Mouse (Mus musculus) hindbrain, embryonic 16.5 days (tissue): ENCODE measurements around the gene Glis2. TPM values are rescaled to one million over a fixed set of nuclear protein-coding genes. Genes with fewer than 3 reads are reported as not detected.

ENCODE experiments used
- ATAC-seq: fragments of 200-750 bp; cut with Nextera tagmentation; 2 replicates; pipeline ENCODE4 v1.8.0; 2017; ENCODE audit warnings: moderate TSS enrichment, moderate library complexity
- H3K27ac ChIP-seq: fragments of 300-500 bp; sonication (generic); 2 replicates; pipeline ENCODE4 v1.5.1; 2014; ENCODE audit warnings: low read depth, mild to moderate bottlenecking, control low read depth, low read length, moderate library complexity
- H3K27me3 ChIP-seq: fragments of 300-500 bp; sonication (generic); replicated peaks from 2 replicates; pipeline ENCODE4 v1.6.1; 2014; ENCODE audit warnings: low read length; ENCODE audit not compliant: control insufficient read depth, insufficient read depth
- H3K36me3 ChIP-seq: fragments of 300-500 bp; sonication (generic); 2 replicates; pipeline ENCODE4 v1.6.1; 2014; ENCODE audit warnings: mild to moderate bottlenecking, low read length, moderate library complexity, mixed read lengths; ENCODE audit not compliant: control insufficient read depth, insufficient read depth
- H3K4me1 ChIP-seq: fragments of 300-500 bp; sonication (generic); 2 replicates; pipeline ENCODE4 v1.6.1; 2014; ENCODE audit warnings: low read depth, low read length; ENCODE audit not compliant: control insufficient read depth, insufficient read depth
- H3K4me2 ChIP-seq: fragments of 300-500 bp; sonication (generic); 2 replicates; pipeline ENCODE4 v1.6.1; 2014; ENCODE audit warnings: mild to moderate bottlenecking, low read length, control low read depth, moderate library complexity
- H3K4me3 ChIP-seq: fragments of 300-500 bp; sonication (generic); 2 replicates; pipeline ENCODE4 v1.5.1; 2014; ENCODE audit warnings: mild to moderate bottlenecking, low read length, control low read depth, moderate library complexity
- H3K9ac ChIP-seq: fragments of 300-500 bp; sonication (generic); 2 replicates; pipeline ENCODE4 v1.6.1; 2014; ENCODE audit warnings: low read depth, mild to moderate bottlenecking, control low read depth, low read length, moderate library complexity
- H3K9me3 ChIP-seq: fragments of 300-500 bp; sonication (generic); 2 replicates; pipeline ENCODE4 v1.6.1; 2014; ENCODE audit warnings: mild to moderate bottlenecking, low read length, moderate library complexity; ENCODE audit not compliant: control insufficient read depth
- WGBS: fragments of 180-500 bp; shearing (Covaris S2); extraction: QIAGEN DNeasy Blood & Tissue Kit; methylation state at CpG from one replicate; pipeline ENCODE4 v1.1.7; 2014; 5-methylcytosine and 5-hydroxymethylcytosine counted together
- polyA plus RNA-seq: library from polyadenylated mRNA; unstranded; fragments of >200 nt; fragmentation: Nextera tagmentation; extraction: Ambion mirVana; gene quantifications from 2 replicates; pipeline ENCODE4 v1.2.1, GENCODE M21; 2015

The Glis2 gene
- polyA plus RNA-seq, 1 experiment from 2014 or later, result 14.2 TPM

DNA sequence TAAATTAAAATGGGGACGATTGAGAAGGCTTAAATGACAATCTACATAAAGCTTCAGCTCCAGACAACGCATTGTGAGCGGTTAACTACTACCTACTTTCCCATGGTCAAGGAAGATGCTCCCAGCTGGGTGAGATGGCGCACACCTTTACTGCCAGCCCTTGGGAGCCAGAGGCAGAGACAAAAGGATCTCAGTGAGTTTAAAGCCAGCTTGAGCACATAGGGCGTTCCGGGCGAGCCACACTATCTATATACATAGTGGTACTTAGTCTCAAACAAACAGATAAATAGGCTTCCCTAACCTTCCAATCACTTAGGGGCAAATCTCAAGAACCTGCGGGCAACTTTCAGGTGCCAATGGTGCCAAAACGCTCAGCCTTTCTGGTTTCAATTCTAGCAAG is 29.6 kb downstream of the Glis2 start:
- WGBS, result 12% methylated on average over 9 of the region's 9 CpGs
- peak overlapping the region; percentile 64 for H3K4me2 ChIP-seq
- ATAC-seq, result peak; percentile 22
- peak overlapping the region; percentile 76 for H3K4me3 ChIP-seq
- peak overlapping the region; percentile 89 for H3K27ac ChIP-seq
- H3K36me3 ChIP-seq, result 0 out of 2 replicates have a peak, but pooled peaks cover 3% of the 10 kb centered on the region
- H3K27me3 ChIP-seq, result no peaks in the 10 kb centered on the region
- H3K9me3 ChIP-seq, result no peaks in the 10 kb centered on the region
- H3K9ac ChIP-seq, result peak overlapping the region; percentile 88
- H3K4me1 ChIP-seq, result peaks cover 11% of the 10 kb centered on the region

DNA sequence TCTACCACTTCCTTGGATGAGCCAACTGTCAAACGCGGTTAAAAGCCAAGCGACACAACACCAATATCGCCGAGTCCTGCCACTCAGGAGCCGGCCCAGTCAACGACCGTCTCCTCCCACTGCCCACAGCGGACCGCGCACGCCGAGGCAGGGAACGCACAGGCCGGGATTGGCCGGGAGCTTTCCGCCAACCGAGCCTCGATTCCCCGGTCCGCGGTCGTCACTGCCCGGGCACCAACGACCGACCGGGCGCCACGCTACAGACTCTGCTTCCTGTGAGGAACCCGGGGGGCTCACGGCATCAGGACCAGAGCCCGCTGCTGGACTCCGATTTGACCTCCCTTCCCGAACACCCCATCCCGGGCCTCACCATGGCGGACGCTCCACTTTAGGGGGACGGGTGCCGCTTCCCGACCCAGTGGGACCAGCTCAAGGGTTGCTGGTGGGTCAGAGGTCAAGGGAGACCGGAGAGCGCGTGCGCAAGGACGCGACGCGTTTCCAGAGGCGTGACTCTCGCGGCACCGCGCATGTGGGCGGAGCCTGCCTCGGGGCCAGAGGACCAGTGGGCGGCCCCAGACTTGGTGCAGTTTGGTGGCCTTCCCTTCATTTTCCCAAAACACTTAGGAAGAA is 30.1 kb downstream of the Glis2 start, which contains the start of gene Pam16:
Gene Pam16, minus strand, starts transcription at position 508 of the 630 bp plus-strand sequence.
- Histone ChIP-seq H3K27me3 (no peaks in the 10 kb centered on the region), H3K9ac (peak within 1 kb of the TSS; percentile 88), H3K4me3 (peak within 1 kb of the TSS; percentile 76), H3K9me3 (no peaks in the 10 kb centered on the region), H3K36me3 (0 out of 2 replicates have a peak, but pooled peaks cover 3% of the 10 kb centered on the region), H3K4me2 (peak within 1 kb of the TSS; percentile 64), H3K4me1 (peaks cover 11% of the 10 kb centered on the region), H3K27ac (peak within 1 kb of the TSS; percentile 89)
- under 1% methylated on average over 56 of the region's 56 CpGs for WGBS
- ATAC-seq, result peak; percentile 92

DNA sequence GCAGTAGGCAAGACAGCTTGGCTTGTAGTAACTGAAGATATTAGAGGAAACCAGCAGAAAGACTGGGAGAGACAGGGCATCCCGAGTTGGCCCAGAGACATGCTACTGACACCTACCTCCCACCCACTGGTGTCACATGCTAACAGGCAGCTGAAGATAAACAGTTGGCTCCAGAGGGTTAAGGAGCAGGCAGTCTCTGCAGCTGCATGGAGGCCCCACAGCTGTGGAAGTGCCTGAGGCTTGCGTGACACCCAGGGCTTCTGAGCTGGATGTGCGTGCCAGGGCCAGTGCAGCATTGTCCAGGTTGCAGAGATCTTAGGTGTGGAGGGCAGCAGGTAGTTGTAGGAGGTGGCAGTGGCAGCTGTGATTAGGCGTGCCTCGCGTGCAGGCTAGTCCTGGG is 32.6 kb downstream of the Glis2 start:
- H3K27ac ChIP-seq, result no peak overlapping the region
- no peak overlapping the region for H3K9ac ChIP-seq
- 0 out of 2 replicates have a peak, but pooled peaks cover 9% of the 10 kb centered on the region for H3K36me3 ChIP-seq
- no peak for ATAC-seq
- no peak overlapping the region for H3K4me3 ChIP-seq
- H3K4me1 ChIP-seq, result peaks cover 11% of the 10 kb centered on the region
- H3K4me2 ChIP-seq, result no peak overlapping the region
- no peaks in the 10 kb centered on the region for H3K9me3 ChIP-seq
- no peaks in the 10 kb centered on the region for H3K27me3 ChIP-seq
- 91% methylated on average over 6 of the region's 6 CpGs for WGBS

DNA sequence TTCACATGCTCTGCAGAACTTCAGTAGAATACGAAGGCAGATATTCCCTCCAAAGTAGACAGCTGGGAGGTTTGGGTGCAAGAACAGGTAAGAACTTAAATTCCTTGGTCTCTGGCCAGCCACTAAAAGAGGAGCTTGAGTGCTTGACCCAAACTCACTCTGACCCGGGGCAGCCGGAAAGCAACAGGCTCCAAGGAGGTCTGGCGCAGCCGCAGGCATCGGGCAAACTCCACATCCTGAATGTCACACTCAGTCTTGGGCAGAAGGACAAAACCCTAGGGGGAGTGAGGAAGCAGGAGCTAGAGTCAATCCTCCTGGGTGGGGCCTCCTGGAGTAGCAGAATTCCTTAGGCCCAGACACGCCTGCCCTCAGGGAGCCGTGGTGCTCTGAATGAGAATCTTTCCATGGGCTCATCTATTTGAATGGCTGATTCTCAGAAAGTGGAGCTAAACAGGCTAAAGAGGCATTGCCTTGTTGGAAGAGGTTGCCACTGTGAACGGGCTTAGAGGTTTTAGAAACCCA is 34.4 kb downstream of the Glis2 start:
- no peak for ATAC-seq
- 95% methylated on average over 9 of the region's 9 CpGs for WGBS

DNA sequence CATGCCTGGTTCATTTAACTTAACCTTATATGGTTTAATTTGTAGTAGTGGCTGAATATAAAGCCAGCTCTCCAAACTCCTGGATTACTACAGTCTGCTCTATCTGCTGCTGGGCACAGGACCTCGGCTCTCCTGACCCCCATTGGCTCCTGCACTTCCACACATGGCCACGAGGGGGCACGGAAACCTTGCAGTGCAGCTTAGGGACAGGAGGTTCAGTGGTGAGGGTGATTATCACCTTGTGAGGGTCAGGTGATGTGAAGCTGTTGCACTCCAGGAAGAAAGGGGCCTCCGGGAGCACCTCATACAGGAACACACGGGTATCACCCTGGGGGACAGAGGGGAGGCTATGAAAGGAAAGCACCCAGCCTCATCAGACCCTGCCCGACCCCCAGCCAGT is 35.4 kb downstream of the Glis2 start:
- H3K4me3 ChIP-seq, result no peak overlapping the region
- H3K27ac ChIP-seq, result no peak overlapping the region
- no peak overlapping the region for H3K4me2 ChIP-seq
- ATAC-seq, result peak; percentile 9
- H3K27me3 ChIP-seq, result no peaks in the 10 kb centered on the region
- 0 out of 2 replicates have a peak, but pooled peaks cover 12% of the 10 kb centered on the region for H3K36me3 ChIP-seq
- H3K9me3 ChIP-seq, result no peaks in the 10 kb centered on the region
- 22% methylated on average over 6 of the region's 6 CpGs for WGBS
- H3K9ac ChIP-seq, result no peak overlapping the region
- H3K4me1 ChIP-seq, result no peaks in the 10 kb centered on the region

More for the DNA sequence above, 34.4 kb downstream of the Glis2 start:
- no peak overlapping the region for H3K9ac ChIP-seq
- H3K27me3 ChIP-seq, result no peaks in the 10 kb centered on the region
- H3K4me2 ChIP-seq, result no peak overlapping the region
- no peak overlapping the region for H3K4me3 ChIP-seq
- H3K27ac ChIP-seq, result no peak overlapping the region
- no peaks in the 10 kb centered on the region for H3K9me3 ChIP-seq
- H3K4me1 ChIP-seq, result no peaks in the 10 kb centered on the region; the same call in 1 of the 2 replicates
- H3K36me3 ChIP-seq, result 0 out of 2 replicates have a peak, but pooled peaks cover 12% of the 10 kb centered on the region

DNA sequence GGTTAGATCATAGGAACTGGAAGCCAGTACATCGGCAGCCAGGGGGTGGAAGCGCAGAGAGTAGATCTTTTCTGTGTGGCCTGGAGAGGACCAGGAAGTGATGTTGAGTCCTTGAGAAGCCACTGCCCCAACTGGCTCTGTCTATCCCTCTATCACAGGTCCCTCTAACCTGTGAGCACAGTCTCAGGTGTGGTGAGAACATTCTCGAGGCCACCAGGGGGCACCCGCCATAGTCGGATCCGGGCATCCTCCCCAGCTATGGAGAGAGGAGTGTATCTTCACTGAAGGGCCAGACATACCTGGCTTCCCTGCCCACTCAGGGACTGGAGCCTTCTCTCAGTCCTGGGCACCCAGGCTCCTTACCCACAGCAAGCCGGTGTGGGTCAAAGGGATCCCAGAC is 37.5 kb downstream of the Glis2 start:
- no peak overlapping the region for H3K4me2 ChIP-seq
- H3K9me3 ChIP-seq, result no peaks in the 10 kb centered on the region
- H3K4me1 ChIP-seq, result no peaks in the 10 kb centered on the region
- H3K27ac ChIP-seq, result no peak overlapping the region
- H3K36me3 ChIP-seq, result 0 out of 2 replicates have a peak, but pooled peaks cover 8% of the 10 kb centered on the region
- ATAC-seq, result peak; percentile 22; the same call in 1 of the 2 replicates
- WGBS, result 53% methylated on average over 7 of the region's 7 CpGs
- H3K4me3 ChIP-seq, result no peak overlapping the region
- no peaks in the 10 kb centered on the region for H3K27me3 ChIP-seq
- H3K9ac ChIP-seq, result no peak overlapping the region

DNA sequence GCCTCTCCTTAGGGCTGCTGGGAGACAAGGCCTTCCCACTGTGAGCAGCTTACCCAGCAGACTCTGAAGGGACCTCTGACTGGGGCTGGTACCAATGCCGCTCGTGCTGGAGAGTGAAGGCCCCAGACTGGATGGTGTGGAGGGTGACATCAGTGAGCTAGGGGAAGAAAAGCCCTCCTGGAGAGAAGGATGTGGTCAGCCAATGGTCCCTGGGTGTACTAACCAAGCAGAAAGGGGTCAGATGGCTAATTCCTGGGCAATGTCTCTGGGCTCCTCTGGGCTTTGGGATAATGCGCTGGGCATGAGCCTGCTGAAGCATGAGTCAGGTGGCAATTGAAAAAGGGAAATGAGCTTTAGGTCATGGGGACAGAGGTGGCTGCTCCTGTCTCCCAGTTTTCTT is 39.1 kb downstream of the Glis2 start:
- WGBS, result 92% methylated on average over 3 of the region's 3 CpGs
- no peak overlapping the region for H3K4me3 ChIP-seq
- no peak overlapping the region for H3K27ac ChIP-seq
- no peaks in the 10 kb centered on the region for H3K4me1 ChIP-seq
- no peak overlapping the region for H3K9ac ChIP-seq
- 0 out of 2 replicates have a peak, but pooled peaks cover 8% of the 10 kb centered on the region for H3K36me3 ChIP-seq
- no peaks in the 10 kb centered on the region for H3K27me3 ChIP-seq
- H3K9me3 ChIP-seq, result no peaks in the 10 kb centered on the region
- no peak overlapping the region for H3K4me2 ChIP-seq
- no peak for ATAC-seq

GRCm38 (mm10) chr16:4634681-4635080 is 40.2 kb downstream of the Glis2 start:
- Histone ChIP-seq H3K27ac (no peak overlapping the region), H3K4me2 (no peak overlapping the region), H3K36me3 (0 out of 2 replicates have a peak, but pooled peaks cover 8% of the 10 kb centered on the region), H3K4me1 (peaks cover 3% of the 10 kb centered on the region), H3K9ac (no peak overlapping the region), H3K4me3 (no peak overlapping the region), H3K27me3 (no peaks in the 10 kb centered on the region), H3K9me3 (no peaks in the 10 kb centered on the region)
- no peak for ATAC-seq
- WGBS, result 74% methylated on average over 9 of the region's 9 CpGs

GRCm38 (mm10) chr16:4635760-4636159 is 41.2 kb downstream of the Glis2 start:
- Histone ChIP-seq H3K4me3 (no peak overlapping the region), H3K4me2 (no peak overlapping the region), H3K4me1 (peaks cover 11% of the 10 kb centered on the region), H3K9ac (no peak overlapping the region), H3K9me3 (no peaks in the 10 kb centered on the region), H3K27me3 (no peaks in the 10 kb centered on the region), H3K36me3 (0 out of 2 replicates have a peak, but pooled peaks cover 8% of the 10 kb centered on the region), H3K27ac (no peak overlapping the region)
- ATAC-seq, result no peak
- 79% methylated on average over 4 of the region's 4 CpGs for WGBS
